Comparison of ENCODE assay signal across 9 mouse cellular contexts in genomic region chr4:22479368-22480090, GRCm38 (mm10). TPM values are rescaled to one million over a fixed set of nuclear protein-coding genes. Genes with fewer than 3 reads are reported as not detected.
A peak's percentile ranks its signal among the peaks of the same experiment; 100 is the strongest.
DNase-seq lines count a peak whose midpoint lies in the region; ATAC-seq and TF ChIP-seq lines count a peak whose summit lies in the region.
"Had no signal": no experiment of that assay in that cellular context is flagged by ENCODE, and none has a peak within 500 bp of the region (broad histone marks: within the 10 kb centered on the region; RNA-seq: fewer than 3 reads in every experiment).

No protein-coding gene starts in this region.

- WGBS in hindbrain, embryonic 11.5 days, result 0% methylated on average over 28 of the region's 28 CpGs
- 3% methylated on average over 28 of the region's 28 CpGs for WGBS in midbrain, embryonic 15.5 days
- 1% methylated on average over 28 of the region's 28 CpGs for WGBS in stomach, postnatal 0 days

- ATAC-seq in hindbrain, embryonic 11.5 days (ENCODE audit: low FRiP score), result peak; percentile 58
- peak; percentile 38 for ATAC-seq in midbrain, embryonic 15.5 days (replicated peaks)
- no peak for ATAC-seq in stomach, postnatal 0 days (ENCODE audit: low FRiP score, low TSS enrichment)
- ATAC-seq: intestine, postnatal 0 days had no signal

- H3K4me3 ChIP-seq in cortical plate, adult 2 months (ENCODE audit: insufficient read depth, low read length), result peak overlapping the region; percentile 24; the same call in 1 of the 2 replicates
- peak overlapping the region; percentile 49 for H3K4me3 ChIP-seq in hindbrain, embryonic 11.5 days (ENCODE audit: low read depth, low read length)
- peak overlapping the region; percentile 47 for H3K4me3 ChIP-seq in midbrain, embryonic 15.5 days
- no peak overlapping the region for H3K4me3 ChIP-seq in stomach, postnatal 0 days (ENCODE audit: low read depth, low read length)
- H3K4me3 ChIP-seq: embryonic facial prominence, embryonic 15.5 days had no signal

- H3K36me3 ChIP-seq in hindbrain, embryonic 11.5 days (ENCODE audit: control insufficient read depth, insufficient read depth, low read length), result no peaks in the 10 kb centered on the region
- H3K36me3 ChIP-seq in midbrain, embryonic 15.5 days (replicated peaks), result no peaks in the 10 kb centered on the region
- no peaks in the 10 kb centered on the region for H3K36me3 ChIP-seq in stomach, postnatal 0 days (ENCODE audit: control insufficient read depth, insufficient read depth, low read length)
- H3K36me3 ChIP-seq: embryonic facial prominence, embryonic 15.5 days had no signal

- peak overlapping the region; percentile 85 for H3K4me2 ChIP-seq in hindbrain, embryonic 11.5 days (replicated peaks; ENCODE audit: low read depth, low read length)
- peak overlapping the region; percentile 77 for H3K4me2 ChIP-seq in midbrain, embryonic 15.5 days
- no peak overlapping the region for H3K4me2 ChIP-seq in stomach, postnatal 0 days (replicated peaks; ENCODE audit: low read depth)
- H3K4me2 ChIP-seq: embryonic facial prominence, embryonic 15.5 days had no signal

- no peaks in the 10 kb centered on the region; the same call in 1 of the 2 replicates for H3K4me1 ChIP-seq in cortical plate, adult 2 months (ENCODE audit: control insufficient read depth, insufficient read depth, low read length)
- peaks cover 3% of the 10 kb centered on the region; the same call in 1 of the 2 replicates for H3K4me1 ChIP-seq in hindbrain, embryonic 11.5 days (replicated peaks; ENCODE audit: control insufficient read depth, insufficient read depth, low read length)
- peaks cover 48% of the 10 kb centered on the region for H3K4me1 ChIP-seq in midbrain, embryonic 15.5 days
- H3K4me1 ChIP-seq in stomach, postnatal 0 days (replicated peaks; ENCODE audit: control insufficient read depth, insufficient read depth), result no peaks in the 10 kb centered on the region

- no peak for TF ChIP-seq POLR2A in cortical plate, adult 2 months (IDR thresholded peaks at IDR 0.05; ENCODE audit: extremely low read depth, insufficient read depth, low read length)

- no peaks in the 10 kb centered on the region for H3K27me3 ChIP-seq in hindbrain, embryonic 11.5 days (ENCODE audit: control insufficient read depth, insufficient read depth, low read length)
- H3K27me3 ChIP-seq in midbrain, embryonic 15.5 days (replicated peaks), result no peaks in the 10 kb centered on the region
- H3K27me3 ChIP-seq in stomach, postnatal 0 days (ENCODE audit: control insufficient read depth, insufficient read depth, low read length), result peaks cover 18% of the 10 kb centered on the region; the same call in 1 of the 2 replicates

- no peaks in the 10 kb centered on the region for H3K9me3 ChIP-seq in hindbrain, embryonic 11.5 days (ENCODE audit: control insufficient read depth, low read length)
- H3K9me3 ChIP-seq in midbrain, embryonic 15.5 days, result no peaks in the 10 kb centered on the region
- H3K9me3 ChIP-seq in stomach, postnatal 0 days (ENCODE audit: control insufficient read depth, low read length), result no peaks in the 10 kb centered on the region
- H3K9me3 ChIP-seq: embryonic facial prominence, embryonic 15.5 days had no signal

- TF ChIP-seq CTCF in cortical plate, adult 2 months (IDR thresholded peaks at IDR 0.05; ENCODE audit: extremely low read depth, insufficient read depth, low read length), result no peak
- no peak for TF ChIP-seq CTCF in stomach, postnatal 0 days (IDR thresholded peaks at IDR 0.05; ENCODE audit: low read depth)

- peak overlapping the region; percentile 79 for H3K9ac ChIP-seq in hindbrain, embryonic 11.5 days (ENCODE audit: low read depth, low read length)
- H3K9ac ChIP-seq in midbrain, embryonic 15.5 days, result peak overlapping the region; percentile 45
- H3K9ac ChIP-seq in stomach, postnatal 0 days (ENCODE audit: low read length), result no peak overlapping the region
- H3K9ac ChIP-seq: embryonic facial prominence, embryonic 15.5 days had no signal

- peak overlapping the region; percentile 52; the same call in 1 of the 2 replicates for H3K27ac ChIP-seq in cortical plate, adult 2 months (ENCODE audit: insufficient read depth, low read length)
- H3K27ac ChIP-seq in hindbrain, embryonic 11.5 days (ENCODE audit: low read depth, low read length), result peak overlapping the region; percentile 94
- peak overlapping the region; percentile 88 for H3K27ac ChIP-seq in midbrain, embryonic 15.5 days
- H3K27ac ChIP-seq in stomach, postnatal 0 days (replicated peaks), result no peak overlapping the region
- H3K27ac ChIP-seq: embryonic facial prominence, embryonic 15.5 days had no signal

- TF ChIP-seq EP300 in stomach, postnatal 0 days (optimal IDR thresholded peaks at IDR 0.05), result no peak

- peak; percentile 80 for DNase-seq in ES-CJ7 (ENCODE audit: low read depth, low spot score)
- peak; percentile 73 for DNase-seq in hindbrain, embryonic 11.5 days (ENCODE audit: low spot score)
- no peak for DNase-seq in frontal cortex, postnatal 25 days (ENCODE audit: low spot score in 2 of 2)
- no peak for DNase-seq in stomach, postnatal 0 days (ENCODE audit: low spot score)
- no peak for DNase-seq in cerebellum, adult 11 months

RNA-seq across cellular contexts. Expression of gene Pou3f2, which starts 8.6 kb away (rescaled TPM):
- 16.3 and 16.7 TPM in 2 replicates for polyA plus RNA-seq in cortical plate, adult 2 months (2012; rRNA removed)
- polyA plus RNA-seq in hindbrain, embryonic 11.5 days (2014; fragmentation: Nextera tagmentation; extraction: Ambion mirVana), result 44.5 and 64.1 TPM in 2 replicates
- polyA plus RNA-seq in midbrain, embryonic 15.5 days (2015; fragmentation: Nextera tagmentation; extraction: Ambion mirVana), result 43.0 and 44.0 TPM in 2 replicates
- polyA plus RNA-seq in stomach, postnatal 0 days (2015; fragmentation: Nextera tagmentation; extraction: Ambion mirVana), result 0.02 TPM in 1 of 2 replicates, not detected in the other
- polyA plus RNA-seq: intestine, postnatal 0 days had no signal

Comparison
In these comparisons a context has a peak if more than half of its experiments do, and no peak if none do; other contexts are left out.
1. DNase-seq: peak in ES-CJ7 (single experiment) and hindbrain, embryonic 11.5 days (single experiment); none in frontal cortex, postnatal 25 days (0 of 2), stomach, postnatal 0 days (single experiment) and cerebellum, adult 11 months (single experiment).
2. RNA of gene Pou3f2, which starts 8.6 kb away (polyA plus RNA-seq): 44.5 to 64.1 TPM in hindbrain, embryonic 11.5 days, 43.0 to 44.0 TPM in midbrain, embryonic 15.5 days and 16.3 to 16.7 TPM in cortical plate, adult 2 months; 0.02 TPM in stomach, postnatal 0 days; every median in the first group is over 10 times any median in the second.